17 mouse cellular contexts compared by ENCODE assay signal in genomic region chr17:67241951-67242773, GRCm38 (mm10).
A peak's percentile ranks its signal among the peaks of the same experiment; 100 is the strongest.
DNase-seq lines count a peak whose midpoint lies in the region; ATAC-seq and TF ChIP-seq lines count a peak whose summit lies in the region.
"Had no signal": no experiment of that assay in that cellular context is flagged by ENCODE, and none has a peak within 500 bp of the region (broad histone marks: within the 10 kb centered on the region; RNA-seq: fewer than 3 reads in every experiment).

No protein-coding gene starts in this region.

- H3K79me2 ChIP-seq in heart, adult 2 months (replicated peaks; ENCODE audit: control insufficient read depth, insufficient read depth, low read length): peaks cover 10% of the 10 kb centered on the region; the same call in 1 of the 2 replicates

- no peak overlapping the region for H3K9ac ChIP-seq in heart, adult 2 months (ENCODE audit: low read depth, low read length)
- H3K9ac ChIP-seq in limb, embryonic 14.5 days (ENCODE audit: low read depth, low read length, severe bottlenecking): no peak overlapping the region
- H3K9ac ChIP-seq in midbrain, embryonic 15.5 days: no peak overlapping the region
- H3K9ac ChIP-seq: embryonic facial prominence, embryonic 15.5 days; forebrain, embryonic 15.5 days; heart, embryonic 15.5 days; hindbrain, embryonic 13.5 days; liver, embryonic 13.5 days had no signal

- no peak overlapping the region for H3K4me3 ChIP-seq in heart, adult 2 months
- H3K4me3 ChIP-seq in limb, embryonic 14.5 days (replicated peaks; ENCODE audit: low read length): no peak overlapping the region
- H3K4me3 ChIP-seq in limb, embryonic 10.5 days: no peak overlapping the region
- H3K4me3 ChIP-seq in embryonic facial prominence, embryonic 10.5 days: no peak overlapping the region
- H3K4me3 ChIP-seq in midbrain, embryonic 15.5 days: no peak overlapping the region
- H3K4me3 ChIP-seq: embryonic facial prominence, embryonic 15.5 days; forebrain, embryonic 15.5 days; heart, embryonic 15.5 days; hindbrain, embryonic 13.5 days; liver, embryonic 13.5 days had no signal

- peaks cover 10% of the 10 kb centered on the region for H3K4me1 ChIP-seq in heart, adult 2 months (ENCODE audit: control insufficient read depth, insufficient read depth, low read length)
- H3K4me1 ChIP-seq in limb, embryonic 14.5 days (ENCODE audit: control insufficient read depth, insufficient read depth, low read length): peaks cover 23% of the 10 kb centered on the region
- H3K4me1 ChIP-seq in limb, embryonic 10.5 days: peaks cover 48% of the 10 kb centered on the region
- H3K4me1 ChIP-seq in embryonic facial prominence, embryonic 10.5 days: peaks cover 38% of the 10 kb centered on the region
- H3K4me1 ChIP-seq in midbrain, embryonic 15.5 days: peaks cover 14% of the 10 kb centered on the region
- H3K4me1 ChIP-seq: liver, embryonic 13.5 days had no signal

- TF ChIP-seq POLR2A in heart, adult 2 months (IDR thresholded peaks at IDR 0.05; ENCODE audit: insufficient read depth, low read depth, low read length): no peak
- no peak for TF ChIP-seq POLR2A in limb, embryonic 14.5 days (IDR thresholded peaks at IDR 0.05; ENCODE audit: borderline replicate concordance, extremely low read depth, insufficient read depth, insufficient read length)

- no peak for ATAC-seq in limb, embryonic 14.5 days (ENCODE audit: low FRiP score, low read depth)
- peak; percentile 67; the same call in 1 of the 2 replicates for ATAC-seq in midbrain, embryonic 15.5 days (replicated peaks)
- ATAC-seq: forebrain, embryonic 15.5 days had no signal

- H3K36me3 ChIP-seq in heart, adult 2 months (ENCODE audit: control insufficient read depth, insufficient read depth, low read length): peaks cover 4% of the 10 kb centered on the region
- no peaks in the 10 kb centered on the region for H3K36me3 ChIP-seq in limb, embryonic 14.5 days (ENCODE audit: control insufficient read depth, insufficient read depth, low read length)
- no peaks in the 10 kb centered on the region for H3K36me3 ChIP-seq in limb, embryonic 10.5 days
- no peaks in the 10 kb centered on the region for H3K36me3 ChIP-seq in embryonic facial prominence, embryonic 10.5 days (replicated peaks)
- no peaks in the 10 kb centered on the region for H3K36me3 ChIP-seq in midbrain, embryonic 15.5 days (replicated peaks)
- H3K36me3 ChIP-seq: embryonic facial prominence, embryonic 15.5 days; forebrain, embryonic 15.5 days; heart, embryonic 15.5 days; hindbrain, embryonic 13.5 days; liver, embryonic 13.5 days had no signal

- no peaks in the 10 kb centered on the region for H3K9me3 ChIP-seq in limb, embryonic 14.5 days (ENCODE audit: control insufficient read depth, low read length)
- no peaks in the 10 kb centered on the region for H3K9me3 ChIP-seq in limb, embryonic 10.5 days (replicated peaks)
- no peaks in the 10 kb centered on the region for H3K9me3 ChIP-seq in embryonic facial prominence, embryonic 10.5 days
- no peaks in the 10 kb centered on the region for H3K9me3 ChIP-seq in midbrain, embryonic 15.5 days
- H3K9me3 ChIP-seq: embryonic facial prominence, embryonic 15.5 days; forebrain, embryonic 15.5 days; heart, embryonic 15.5 days; hindbrain, embryonic 13.5 days; liver, embryonic 13.5 days had no signal

- DNase-seq in heart, adult 11 months: peak; percentile 82
- DNase-seq in heart, adult 2 months: no peak
- DNase-seq in limb, embryonic 14.5 days (ENCODE audit: low spot score): peak; percentile 34
- DNase-seq in limb, embryonic 10.5 days (ENCODE audit: low spot score): no peak
- no peak for DNase-seq in embryonic facial prominence, embryonic 10.5 days (ENCODE audit: low spot score)
- no peak for DNase-seq in urinary bladder, postnatal 36 days (ENCODE audit: low spot score in 2 of 2)
- DNase-seq: cerebellum, adult 11-12 months; heart, adult 18-20 months; layer of hippocampus, postnatal 36 days; liver, embryonic 13.5 days; right cerebral cortex, postnatal 14 days; thymus, postnatal 14 days had no signal

- H3K27ac ChIP-seq in heart, adult 2 months: no peak overlapping the region
- H3K27ac ChIP-seq in limb, embryonic 14.5 days (replicated peaks; ENCODE audit: low read depth, low read length): no peak overlapping the region
- H3K27ac ChIP-seq in limb, embryonic 10.5 days: no peak overlapping the region
- 0 out of 2 replicates have a peak overlapping the region, but pooled peaks have one; percentile 40 for H3K27ac ChIP-seq in embryonic facial prominence, embryonic 10.5 days (replicated peaks)
- H3K27ac ChIP-seq in midbrain, embryonic 15.5 days: no peak overlapping the region
- H3K27ac ChIP-seq: embryonic facial prominence, embryonic 15.5 days; forebrain, embryonic 15.5 days; heart, embryonic 15.5 days; hindbrain, embryonic 13.5 days; liver, embryonic 13.5 days had no signal

- no peak for TF ChIP-seq EP300 in heart, adult 2 months (IDR thresholded peaks at IDR 0.05; ENCODE audit: insufficient read depth, low read depth, low read length)

- no peaks in the 10 kb centered on the region for H3K27me3 ChIP-seq in heart, adult 2 months (ENCODE audit: control insufficient read depth, insufficient read depth, low read length)
- no peaks in the 10 kb centered on the region for H3K27me3 ChIP-seq in limb, embryonic 14.5 days (ENCODE audit: control insufficient read depth, insufficient read depth, low read length)
- no peaks in the 10 kb centered on the region for H3K27me3 ChIP-seq in limb, embryonic 10.5 days (ENCODE audit: low read depth, poor library complexity, severe bottlenecking)
- no peaks in the 10 kb centered on the region for H3K27me3 ChIP-seq in embryonic facial prominence, embryonic 10.5 days (replicated peaks; ENCODE audit: low read depth, poor library complexity, severe bottlenecking)
- H3K27me3 ChIP-seq in midbrain, embryonic 15.5 days (replicated peaks): no peaks in the 10 kb centered on the region
- H3K27me3 ChIP-seq: embryonic facial prominence, embryonic 15.5 days; forebrain, embryonic 15.5 days; heart, embryonic 15.5 days; liver, embryonic 13.5 days had no signal

- no peak for TF ChIP-seq CTCF in heart, adult 2 months (IDR thresholded peaks at IDR 0.05)

- WGBS in heart, adult 2 months: 71% methylated on average over 10 of the region's 10 CpGs
- WGBS in limb, embryonic 14.5 days: 33% methylated on average over 10 of the region's 10 CpGs
- 63% methylated on average over 10 of the region's 10 CpGs for WGBS in limb, embryonic 10.5 days
- WGBS in embryonic facial prominence, embryonic 10.5 days: 60% methylated on average over 10 of the region's 10 CpGs
- WGBS in midbrain, embryonic 15.5 days: 39% methylated on average over 10 of the region's 10 CpGs

- intact Hi-C loops in heart, adult 2 months (cut with DNase I): no loop called here

- H3K4me2 ChIP-seq in limb, embryonic 14.5 days (replicated peaks; ENCODE audit: low read depth, low read length, severe bottlenecking): no peak overlapping the region
- no peak overlapping the region for H3K4me2 ChIP-seq in midbrain, embryonic 15.5 days
- H3K4me2 ChIP-seq: embryonic facial prominence, embryonic 15.5 days; forebrain, embryonic 15.5 days; heart, embryonic 15.5 days; hindbrain, embryonic 13.5 days; liver, embryonic 13.5 days had no signal

Comparison
In these comparisons a context has a peak if more than half of its experiments do, and no peak if none do; other contexts are left out.
1. DNase-seq: peak in heart, adult 11 months (single experiment) and limb, embryonic 14.5 days (single experiment); none in heart, adult 2 months (0 of 2), limb, embryonic 10.5 days (single experiment), embryonic facial prominence, embryonic 10.5 days (single experiment) and urinary bladder, postnatal 36 days (0 of 2).